Mouse (Mus musculus) small intestine, adult 2 months (tissue): ENCODE results near the gene Parp11.

ENCODE experiments used
- CTCF ChIP-seq: fragments of 200-500 bp; IDR thresholded peaks from 2 replicates; pipeline ENCODE4 v1.5.1; 2012; ENCODE audit warnings: low read depth, mild to moderate bottlenecking, control low read depth, inconsistent platforms, low read length, moderate library complexity, mixed read lengths; ENCODE audit not compliant: insufficient replicate concordance, insufficient read length; ENCODE audit errors: extremely low read depth
- POLR2A ChIP-seq: fragments of 200-500 bp; IDR thresholded peaks from 2 replicates; pipeline ENCODE4 v1.6.1; 2012; ENCODE audit warnings: low read depth, mild to moderate bottlenecking, control low read depth, inconsistent platforms, low read length, moderate library complexity

DNA sequence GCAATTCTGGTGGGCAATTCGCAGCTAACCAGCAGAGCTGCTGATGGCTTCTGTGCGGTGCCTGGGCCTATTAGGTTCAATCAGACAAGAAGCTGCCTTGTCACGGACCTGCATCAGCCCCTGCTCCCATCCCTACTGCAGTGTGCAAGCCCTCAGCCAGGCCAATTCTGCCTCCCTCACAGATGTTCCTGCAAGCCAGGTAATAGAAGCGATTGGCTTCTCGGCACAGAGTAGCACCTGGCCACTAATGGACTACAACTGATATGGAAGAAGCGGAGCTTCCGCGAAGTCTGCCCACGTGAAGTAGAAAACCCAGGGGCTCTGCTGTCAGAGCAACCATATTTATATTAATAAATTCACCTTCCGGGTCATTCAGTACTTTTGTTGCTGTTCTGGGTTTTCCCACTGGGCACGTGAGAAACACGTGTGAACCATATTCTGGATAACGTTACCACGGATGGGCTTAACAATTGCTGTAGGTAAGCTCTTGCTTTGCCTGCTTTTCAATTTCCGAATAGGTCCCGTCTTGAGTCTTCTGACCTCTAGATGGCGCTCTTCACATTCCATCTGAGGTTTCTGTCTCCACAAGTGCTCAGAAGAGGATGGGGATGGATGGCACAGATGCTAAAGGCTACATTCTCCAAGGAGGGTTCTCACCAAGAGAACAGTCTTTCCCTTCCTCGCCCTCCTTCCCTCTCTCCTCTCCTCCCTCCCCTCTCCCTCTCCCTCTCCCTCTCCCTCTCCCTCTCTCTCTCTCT, 95.2 kb downstream of the Parp11 start:
- TF ChIP-seq POLR2A (no peak), CTCF (peak; percentile 40; the same call in 1 of the 2 replicates)
